Mouse (Mus musculus) thymus, adult 2 months (tissue): ENCODE data around the gene Gm43302. TPM values are rescaled to one million over a fixed set of nuclear protein-coding genes. Genes with fewer than 3 reads are reported as not detected.

Experiments used
- DNase-seq: peaks from one replicate; pipeline ENCODE4 v3.0.0; 2021
- H3K27ac ChIP-seq: fragments of 200-500 bp; 2 replicates; pipeline ENCODE4 v1.5.1; 2012; ENCODE audit warnings: low read length, control low read depth; ENCODE audit not compliant: control insufficient read depth, insufficient read depth
- H3K27me3 ChIP-seq: fragments of 200-500 bp; 2 replicates; pipeline ENCODE4 v1.6.1; 2012; ENCODE audit warnings: mild to moderate bottlenecking, low read length, moderate library complexity, mixed read lengths; ENCODE audit not compliant: control insufficient read depth, insufficient read depth
- H3K36me3 ChIP-seq: fragments of 200-500 bp; 2 replicates; pipeline ENCODE4 v1.6.1; 2012; ENCODE audit warnings: mild to moderate bottlenecking, low read length, moderate library complexity; ENCODE audit not compliant: control insufficient read depth, insufficient read depth
- H3K4me1 ChIP-seq: fragments of 200-500 bp; replicated peaks from 2 replicates; pipeline ENCODE4 v1.6.1; 2012; ENCODE audit warnings: low read length; ENCODE audit not compliant: control insufficient read depth, insufficient read depth
- H3K4me3 ChIP-seq: fragments of 200-500 bp; 2 replicates; pipeline ENCODE4 v1.5.1; 2012; ENCODE audit warnings: mild to moderate bottlenecking, low read length, control low read depth, moderate library complexity; ENCODE audit not compliant: control insufficient read depth, insufficient read depth
- CTCF ChIP-seq: fragments of 200-500 bp; IDR thresholded peaks from 2 replicates; pipeline ENCODE4 v1.5.1; 2012; ENCODE audit warnings: mild to moderate bottlenecking, control low read depth, low read length, moderate library complexity, borderline replicate concordance; ENCODE audit not compliant: control insufficient read depth, poor library complexity, insufficient read depth; ENCODE audit errors: extremely low read depth
- POLR2A ChIP-seq: fragments of 200-500 bp; IDR thresholded peaks from 2 replicates; pipeline ENCODE4 v1.6.1; 2012; ENCODE audit warnings: mild to moderate bottlenecking, low read length, control low read depth, moderate library complexity; ENCODE audit not compliant: control insufficient read depth, poor library complexity, insufficient read depth; ENCODE audit errors: extremely low read depth
- polyA plus RNA-seq: library from polyadenylated mRNA; depleted of rRNA; stranded (reverse); fragments of >200 nt; gene quantifications from 2 replicates; pipeline ENCODE4 v1.2.3, GENCODE M21; 2012; rRNA removed

Gene Gm43302
- polyA plus RNA-seq, 1 experiment = 8.4 TPM

- no peak for TF ChIP-seq POLR2A
- no peak for TF ChIP-seq CTCF
Observed at GRCm38 (mm10) chr5:105181446-105181845, 112.0 kb downstream of the Gm43302 start.

More at GRCm38 (mm10) chr5:105181446-105181845, 112.0 kb downstream of the Gm43302 start:
- Histone ChIP-seq H3K27ac (no peak overlapping the region), H3K27me3 (no peaks in the 10 kb centered on the region), H3K36me3 (no peaks in the 10 kb centered on the region), H3K4me1 (no peaks in the 10 kb centered on the region), H3K4me3 (no peak overlapping the region)
- DNase-seq = no peak

Other genes with a start within 250 kb of the Gm43302 start
- gene Gbp9, start 154.2 kb downstream of the Gm43302 start, polyA plus RNA-seq = 19.9 and 20.6 TPM in 2 replicates
- gene Gbp8, start 154.2 kb downstream of the Gm43302 start, polyA plus RNA-seq = 67.9 and 78.9 TPM in 2 replicates
- gene Gbp4, start 154.1 kb downstream of the Gm43302 start, polyA plus RNA-seq = 126 and 130 TPM in 2 replicates
- gene Gbp10, start 54.2 kb downstream of the Gm43302 start, polyA plus RNA-seq = 5.1 and 5.9 TPM in 2 replicates
- 19.5 and 20.7 TPM in 2 replicates for gene Gbp6, start within 50 bp of the Gm43302 start, polyA plus RNA-seq
- 19.2 and 22.5 TPM in 2 replicates for gene Lrrc8b, start 122.1 kb upstream of the Gm43302 start, polyA plus RNA-seq
- 69.4 and 78.0 TPM in 2 replicates for gene Lrrc8c, start 225.7 kb upstream of the Gm43302 start, polyA plus RNA-seq